Comparison of ENCODE assay signal across 8 mouse cellular contexts in genomic region chr15:89150041-89150390, GRCm38 (mm10). TPM values are rescaled to one million over a fixed set of nuclear protein-coding genes. Genes with fewer than 3 reads are reported as not detected.
DNase-seq lines count a peak whose midpoint lies in the region; ATAC-seq and TF ChIP-seq lines count a peak whose summit lies in the region.

No protein-coding gene starts in this region.

- no peak overlapping the region for H3K9ac ChIP-seq in heart, embryonic 11.5 days (ENCODE audit: low read depth, low read length)
- no peak overlapping the region for H3K9ac ChIP-seq in liver, embryonic 14.5 days (replicated peaks)

- no peak overlapping the region for H3K27ac ChIP-seq in heart, embryonic 11.5 days (ENCODE audit: low read depth, low read length)
- H3K27ac ChIP-seq in bone marrow macrophage, adult 2 months (ENCODE audit: insufficient read depth, low read depth, low read length) = no peak overlapping the region
- no peak overlapping the region for H3K27ac ChIP-seq in liver, embryonic 14.5 days
- H3K27ac ChIP-seq in small intestine, adult 2 months (ENCODE audit: insufficient read depth, low read depth, low read length) = 0 out of 2 replicates have a peak overlapping the region, but pooled peaks have one; percentile 18

- no peak for TF ChIP-seq EP300 in liver, embryonic 14.5 days (IDR thresholded peaks at IDR 0.05; ENCODE audit: low read depth)

- no peak for TF ChIP-seq CTCF in bone marrow macrophage, adult 2 months (IDR thresholded peaks at IDR 0.05; ENCODE audit: low read depth, low read length)
- no peak for TF ChIP-seq CTCF in liver, embryonic 14.5 days (IDR thresholded peaks at IDR 0.05; ENCODE audit: low read depth)
- no peak for TF ChIP-seq CTCF in small intestine, adult 2 months (IDR thresholded peaks at IDR 0.05; ENCODE audit: extremely low read depth, insufficient read length, insufficient replicate concordance, low read depth, low read length)

- H3K4me3 ChIP-seq in heart, embryonic 11.5 days (ENCODE audit: low read depth, low read length) = peak overlapping the region; percentile 74
- peak overlapping the region; percentile 48 for H3K4me3 ChIP-seq in bone marrow macrophage, adult 2 months (ENCODE audit: insufficient read depth, low read length)
- H3K4me3 ChIP-seq in liver, embryonic 14.5 days (ENCODE audit: insufficient read depth in 1 of 2, low read depth in 2 of 2, low read length in 2 of 2) = no peak overlapping the region
- peak overlapping the region; percentile 35 for H3K4me3 ChIP-seq in small intestine, adult 2 months (ENCODE audit: low read depth, low read length)

- peaks cover 54% of the 10 kb centered on the region for H3K27me3 ChIP-seq in heart, embryonic 11.5 days (ENCODE audit: control insufficient read depth, insufficient read depth, low read length)
- peaks cover 53% of the 10 kb centered on the region for H3K27me3 ChIP-seq in liver, embryonic 14.5 days (ENCODE audit: control insufficient read depth, insufficient read depth, low read length)
- H3K27me3 ChIP-seq in small intestine, adult 2 months (ENCODE audit: control insufficient read depth, insufficient read depth, low read length) = peaks cover 26% of the 10 kb centered on the region

- H3K36me3 ChIP-seq in heart, embryonic 11.5 days (ENCODE audit: control insufficient read depth, insufficient read depth, low read length) = peaks cover 10% of the 10 kb centered on the region
- H3K36me3 ChIP-seq in liver, embryonic 14.5 days (replicated peaks; ENCODE audit: control insufficient read depth, insufficient read depth, low read depth) = no peaks in the 10 kb centered on the region
- peaks cover 8% of the 10 kb centered on the region for H3K36me3 ChIP-seq in small intestine, adult 2 months (ENCODE audit: control insufficient read depth, insufficient read depth, low read length)

- TF ChIP-seq POLR2A in bone marrow macrophage, adult 2 months (IDR thresholded peaks at IDR 0.05; ENCODE audit: borderline replicate concordance, low read depth, low read length) = no peak
- no peak for TF ChIP-seq POLR2A in small intestine, adult 2 months (IDR thresholded peaks at IDR 0.05; ENCODE audit: low read depth, low read length)

- H3K9me3 ChIP-seq in heart, embryonic 11.5 days (replicated peaks; ENCODE audit: control insufficient read depth, low read length) = no peaks in the 10 kb centered on the region
- H3K9me3 ChIP-seq in liver, embryonic 14.5 days (ENCODE audit: control insufficient read depth, low read length) = no peaks in the 10 kb centered on the region

- WGBS in heart, embryonic 11.5 days (ENCODE audit: insufficient replicate concordance) = 2% methylated on average over 13 of the region's 13 CpGs
- WGBS in liver, embryonic 14.5 days (ENCODE audit: insufficient replicate concordance) = 1% methylated on average over 13 of the region's 13 CpGs
- 5% methylated on average over 13 of the region's 13 CpGs for WGBS in small intestine, adult 2 months

- H3K4me2 ChIP-seq in heart, embryonic 11.5 days = peak overlapping the region; percentile 99
- peak overlapping the region; percentile 68 for H3K4me2 ChIP-seq in liver, embryonic 14.5 days (ENCODE audit: low read depth)

- no peak for DNase-seq in heart, adult 18-20 months
- DNase-seq in liver, embryonic 14.5 days (ENCODE audit: low read depth in 3 of 3, low spot score in 3 of 3) = no peak
- no peak for DNase-seq in frontal cortex, postnatal 14 days (ENCODE audit: low spot score in 2 of 2)
- no peak for DNase-seq in right cerebral cortex, adult 2 months (ENCODE audit: low spot score in 2 of 2)

- no peak for ATAC-seq in heart, embryonic 11.5 days (replicated peaks; ENCODE audit: insufficient number of reproducible peaks, low FRiP score, low TSS enrichment)
- peak; percentile 28 to 39; a peak in 2 of 4 replicates for ATAC-seq in hematopoietic stem cell, adult 5-6 weeks (replicated peaks in 1 of 2; ENCODE audit: insufficient read depth in 1 of 2, low FRiP score in 2 of 2, low TSS enrichment in 1 of 2, low read depth in 1 of 2, poor library complexity in 2 of 2, severe bottlenecking in 2 of 2)
- ATAC-seq in liver, embryonic 14.5 days (ENCODE audit: insufficient read depth) = peak; percentile 26; the same call in 1 of the 2 replicates

- H3K4me1 ChIP-seq in heart, embryonic 11.5 days (ENCODE audit: control insufficient read depth, insufficient read depth, low read length) = peaks cover 16% of the 10 kb centered on the region
- peaks cover 12% of the 10 kb centered on the region for H3K4me1 ChIP-seq in bone marrow macrophage, adult 2 months (ENCODE audit: control insufficient read depth, insufficient read depth, low read length)
- no peaks in the 10 kb centered on the region; a peak in 1 of 4 replicates for H3K4me1 ChIP-seq in liver, embryonic 14.5 days (replicated peaks; ENCODE audit: control insufficient read depth in 2 of 2, insufficient read depth in 2 of 2, low read length in 1 of 2)
- H3K4me1 ChIP-seq in small intestine, adult 2 months (ENCODE audit: control insufficient read depth, insufficient read depth, insufficient read length, low read length) = peaks cover 10% of the 10 kb centered on the region

RNA-seq across cellular contexts. Expression of gene Mapk11, which starts 0.6 kb away (rescaled TPM):
- polyA plus RNA-seq in heart, embryonic 11.5 days (2014; fragmentation: Nextera tagmentation; extraction: Ambion mirVana) = 3.2 and 4.2 TPM in 2 replicates
- 1 to 10 TPM; 2.7 to 3.0 TPM for total RNA-seq in heart, adult 18-20 months (2021)
- polyA plus RNA-seq in bone marrow macrophage, adult 2 months (2012; ENCODE audit: insufficient read depth, insufficient read length, missing spikeins) = 2.2 and 2.7 TPM in 2 replicates
- 1.6 and 2.4 TPM in 2 replicates for total RNA-seq in hematopoietic stem cell, adult 5-6 weeks (2017)
- 0.84 TPM in 2 replicates for polyA plus RNA-seq in liver, embryonic 14.5 days (2012; rRNA removed)
- polyA plus RNA-seq in liver, embryonic 14.5 days (2014; fragmentation: Nextera tagmentation; extraction: Ambion mirVana) = 0.49 and 0.83 TPM in 2 replicates
- polyA plus RNA-seq in small intestine, adult 2 months (2012; rRNA removed) = 2.3 and 3.2 TPM in 2 replicates

RNA-seq across cellular contexts. Expression of gene Mapk12, which starts 9.5 kb away (rescaled TPM):
- 20.7 and 24.6 TPM in 2 replicates for polyA plus RNA-seq in heart, embryonic 11.5 days (2014; fragmentation: Nextera tagmentation; extraction: Ambion mirVana)
- total RNA-seq in heart, adult 18-20 months (2021) = 10 to 100 TPM; 24.4 to 24.8 TPM
- polyA plus RNA-seq in bone marrow macrophage, adult 2 months (2012; ENCODE audit: insufficient read depth, insufficient read length, missing spikeins) = not detected in 2 replicates
- 5.7 and 8.7 TPM in 2 replicates for total RNA-seq in hematopoietic stem cell, adult 5-6 weeks (2017)
- 1.7 and 1.8 TPM in 2 replicates for polyA plus RNA-seq in liver, embryonic 14.5 days (2012; rRNA removed)
- 1.1 TPM in 2 replicates for polyA plus RNA-seq in liver, embryonic 14.5 days (2014; fragmentation: Nextera tagmentation; extraction: Ambion mirVana)
- 2.0 and 2.4 TPM in 2 replicates for polyA plus RNA-seq in small intestine, adult 2 months (2012; rRNA removed)

RNA-seq across cellular contexts. Expression of gene Hdac10, which starts 21.5 kb away (rescaled TPM):
- 10.5 and 11.4 TPM in 2 replicates for polyA plus RNA-seq in heart, embryonic 11.5 days (2014; fragmentation: Nextera tagmentation; extraction: Ambion mirVana)
- 1 to 10 TPM; 6.3 to 7.4 TPM for total RNA-seq in heart, adult 18-20 months (2021)
- polyA plus RNA-seq in bone marrow macrophage, adult 2 months (2012; ENCODE audit: insufficient read depth, insufficient read length, missing spikeins) = 13.3 and 16.3 TPM in 2 replicates
- 17.0 and 22.7 TPM in 2 replicates for total RNA-seq in hematopoietic stem cell, adult 5-6 weeks (2017)
- 8.1 and 8.5 TPM in 2 replicates for polyA plus RNA-seq in liver, embryonic 14.5 days (2012; rRNA removed)
- 5.3 and 6.3 TPM in 2 replicates for polyA plus RNA-seq in liver, embryonic 14.5 days (2014; fragmentation: Nextera tagmentation; extraction: Ambion mirVana)
- 13.2 and 19.0 TPM in 2 replicates for polyA plus RNA-seq in small intestine, adult 2 months (2012; rRNA removed)

RNA-seq across cellular contexts. Expression of gene Tubgcp6, which starts 27.1 kb away (rescaled TPM):
- 13.1 and 14.1 TPM in 2 replicates for polyA plus RNA-seq in heart, embryonic 11.5 days (2014; fragmentation: Nextera tagmentation; extraction: Ambion mirVana)
- total RNA-seq in heart, adult 18-20 months (2021) = 1 to 10 TPM; 7.4 to 8.5 TPM
- polyA plus RNA-seq in bone marrow macrophage, adult 2 months (2012; ENCODE audit: insufficient read depth, insufficient read length, missing spikeins) = 10.4 and 15.4 TPM in 2 replicates
- total RNA-seq in hematopoietic stem cell, adult 5-6 weeks (2017) = 18.2 and 24.1 TPM in 2 replicates
- 12.0 and 13.6 TPM in 2 replicates for polyA plus RNA-seq in liver, embryonic 14.5 days (2012; rRNA removed)
- 6.3 and 7.7 TPM in 2 replicates for polyA plus RNA-seq in liver, embryonic 14.5 days (2014; fragmentation: Nextera tagmentation; extraction: Ambion mirVana)
- 21.6 and 29.0 TPM in 2 replicates for polyA plus RNA-seq in small intestine, adult 2 months (2012; rRNA removed)

RNA-seq across cellular contexts. Expression of gene Plxnb2, which starts 30.6 kb away (rescaled TPM):
- 84.6 and 95.1 TPM in 2 replicates for polyA plus RNA-seq in heart, embryonic 11.5 days (2014; fragmentation: Nextera tagmentation; extraction: Ambion mirVana)
- 10 to 100 TPM; 76.7 to 83.5 TPM for total RNA-seq in heart, adult 18-20 months (2021)
- 432 and 457 TPM in 2 replicates for polyA plus RNA-seq in bone marrow macrophage, adult 2 months (2012; ENCODE audit: insufficient read depth, insufficient read length, missing spikeins)
- total RNA-seq in hematopoietic stem cell, adult 5-6 weeks (2017) = 13.9 and 23.7 TPM in 2 replicates
- 21.6 and 23.7 TPM in 2 replicates for polyA plus RNA-seq in liver, embryonic 14.5 days (2012; rRNA removed)
- polyA plus RNA-seq in liver, embryonic 14.5 days (2014; fragmentation: Nextera tagmentation; extraction: Ambion mirVana) = 16.4 and 18.3 TPM in 2 replicates
- 213 and 376 TPM in 2 replicates for polyA plus RNA-seq in small intestine, adult 2 months (2012; rRNA removed)

Comparison
In these comparisons a context has a peak if more than half of its experiments do, and no peak if none do; other contexts are left out.
1. H3K4me3 ChIP-seq: peak in heart, embryonic 11.5 days (single experiment), bone marrow macrophage, adult 2 months (single experiment) and small intestine, adult 2 months (single experiment); none in liver, embryonic 14.5 days (0 of 2).